Mouse (Mus musculus): ENCODE measurements around the gene Btf3l4. TPM values are rescaled to one million over a fixed set of nuclear protein-coding genes. Genes with fewer than 3 reads are reported as not detected.

Btf3l4 gene
- 2.8 and 4.1 TPM in 2 replicates for polyA plus RNA-seq (2012; rRNA removed)

GRCm38 (mm10) chr4:108832916-108833827 lies at the start of gene Btf3l4:
Gene Btf3l4, minus strand, starts transcription at chr4:108833614.

GRCm38 (mm10) chr4:108878963-108879822 lies 45.8 kb upstream of the Btf3l4 start, which contains the start of gene Rab3b:
Gene Rab3b, plus strand, starts transcription at chr4:108879063.

GRCm38 (mm10) chr4:108848505-108848848 lies 15.1 kb upstream of the Btf3l4 start, which contains the start of gene A730015C16Rik:
Gene A730015C16Rik, minus strand, starts transcription at chr4:108848619.

GRCm38 (mm10) chr4:108847715-108848504 lies 14.5 kb upstream of the Btf3l4 start, which contains the start of gene Kti12:
Gene Kti12, plus strand, starts transcription at chr4:108847785.

GRCm38 (mm10) chr4:108834115-108834970 lies 929 bp upstream of the Btf3l4 start, which contains the start of gene Txndc12:
Gene Txndc12, plus strand, starts transcription at chr4:108834601.

GRCm38 (mm10) chr4:108780057-108780863 lies 53.2 kb downstream of the Btf3l4 start, which contains the start of gene Zfyve9:
Gene Zfyve9, minus strand, starts transcription at chr4:108780798.

Other genes starting within 250 kb of the Btf3l4 start
- gene Cc2d1b, start 213.7 kb downstream of the Btf3l4 start, polyA plus RNA-seq (2012; rRNA removed): 13.3 and 14.7 TPM in 2 replicates
- gene 3110021N24Rik, start 114.0 kb downstream of the Btf3l4 start, polyA plus RNA-seq (2012; rRNA removed): not detected in 2 replicates
- gene Zfyve9, start 52.8 kb downstream of the Btf3l4 start, polyA plus RNA-seq (2012; rRNA removed): 1.1 and 1.2 TPM in 2 replicates
- gene Txndc12, start 987 bp upstream of the Btf3l4 start, polyA plus RNA-seq (2012; rRNA removed): 2.9 and 4.5 TPM in 2 replicates
- gene Kti12, start 14.2 kb upstream of the Btf3l4 start, polyA plus RNA-seq (2012; rRNA removed): 14.0 and 23.7 TPM in 2 replicates
- gene A730015C16Rik, start 15.0 kb upstream of the Btf3l4 start, polyA plus RNA-seq (2012; rRNA removed): 0.06 TPM in 1 of 2 replicates, not detected in the other
- 3.7 and 4.9 TPM in 2 replicates for gene Rab3b, start 45.4 kb upstream of the Btf3l4 start, polyA plus RNA-seq (2012; rRNA removed)
- gene Nrd1, start 167.0 kb upstream of the Btf3l4 start, polyA plus RNA-seq (2012; rRNA removed): 3.8 and 5.2 TPM in 2 replicates